Mouse (Mus musculus) MEL (cell line): ENCODE results near the gene Slc16a1. TPM values are rescaled to one million over a fixed set of nuclear protein-coding genes. Genes with fewer than 3 reads are reported as not detected.

Experiments used
- DNase-seq: peaks from one replicate; pipeline ENCODE4 v3.0.0; 2011; ENCODE audit warnings: low read depth, low spot score
- H3K27ac ChIP-seq: 2 replicates; pipeline ENCODE4 v1.5.1; 2012; ENCODE audit warnings: low read depth, mild to moderate bottlenecking, control low read depth, low read length, moderate library complexity; ENCODE audit not compliant: control insufficient read depth
- H3K27me3 ChIP-seq, 2 experiments: fragments of 150-350 bp in 1 of 2; sonication (generic) in 1 of 2; 2 replicates each; pipeline ENCODE4 v1.6.1; 2012; ENCODE audit warnings: low read length in 2 of 2, mild to moderate bottlenecking in 2 of 2, improper control_type of control experiment in 1 of 2, moderate library complexity in 1 of 2; ENCODE audit not compliant: insufficient read depth in 2 of 2, control insufficient read depth in 1 of 2
- H3K36me3 ChIP-seq, 2 experiments: 2 replicates each; pipeline ENCODE4 v1.6.1; 2012 to 2014; ENCODE audit warnings: low read length in 2 of 2, improper control_type of control experiment in 1 of 2, inconsistent platforms in 1 of 2, mild to moderate bottlenecking in 1 of 2; ENCODE audit not compliant: insufficient read depth in 2 of 2, control insufficient read depth in 1 of 2
- H3K4me1 ChIP-seq, 2 experiments: fragments of 150-350 bp in 1 of 2; sonication (generic) in 1 of 2; 2 replicates each; pipeline ENCODE4 v1.6.1; 2012; ENCODE audit warnings: low read length in 2 of 2, improper control_type of control experiment in 1 of 2, mild to moderate bottlenecking in 1 of 2; ENCODE audit not compliant: insufficient read depth in 2 of 2, control insufficient read depth in 1 of 2
- H3K4me3 ChIP-seq, 2 experiments: fragments of 150-350 bp in 1 of 2; sonication (generic) in 1 of 2; 2 replicates each; pipeline ENCODE4 v1.5.1; 2012; ENCODE audit warnings: low read depth in 2 of 2, low read length in 2 of 2, mild to moderate bottlenecking in 2 of 2, moderate library complexity in 2 of 2, control low read depth in 1 of 2, improper control_type of control experiment in 1 of 2; ENCODE audit not compliant: control insufficient read depth in 1 of 2, insufficient read depth in 1 of 2
- H3K79me2 ChIP-seq: 2 replicates; pipeline ENCODE4 v1.6.1; 2012; ENCODE audit warnings: mild to moderate bottlenecking, low read length, moderate library complexity; ENCODE audit not compliant: control insufficient read depth, poor library complexity, insufficient read depth
- H3K9ac ChIP-seq: 2 replicates; pipeline ENCODE4 v1.6.1; 2012; ENCODE audit warnings: low read depth, mild to moderate bottlenecking, control low read depth, low read length, moderate library complexity; ENCODE audit not compliant: control insufficient read depth, poor library complexity, severe bottlenecking
- H3K9me3 ChIP-seq: fragments of 150-350 bp; sonication (generic); replicated peaks from 2 replicates; pipeline ENCODE4 v1.6.1; 2012; ENCODE audit warnings: mild to moderate bottlenecking, low read length, improper control_type of control experiment, moderate library complexity; ENCODE audit not compliant: insufficient read depth
- BHLHE40 ChIP-seq: IDR thresholded peaks from 2 replicates; pipeline ENCODE4 v1.6.1; 2012; ENCODE audit warnings: low read depth, mild to moderate bottlenecking, inconsistent platforms, low read length, improper control_type of control experiment, borderline replicate concordance
- E2F4 ChIP-seq: IDR thresholded peaks from 2 replicates; pipeline ENCODE4 v1.6.1; 2011; ENCODE audit warnings: low read depth, low read length, improper control_type of control experiment, borderline replicate concordance
- ELF1 ChIP-seq: IDR thresholded peaks from 2 replicates; pipeline ENCODE4 v1.6.1; 2014; ENCODE audit warnings: low read depth, mild to moderate bottlenecking, inconsistent platforms, low read length, improper control_type of control experiment, moderate library complexity
- ETS1 ChIP-seq: IDR thresholded peaks from 2 replicates; pipeline ENCODE4 v1.6.1; 2012; ENCODE audit warnings: low read depth, mild to moderate bottlenecking, inconsistent platforms, low read length, improper control_type of control experiment, moderate library complexity
- GABPA ChIP-seq: IDR thresholded peaks from 2 replicates; pipeline ENCODE4 v1.6.1; 2012; ENCODE audit warnings: low read depth, mild to moderate bottlenecking, inconsistent platforms, low read length, improper control_type of control experiment, moderate library complexity
- GATA1 ChIP-seq: IDR thresholded peaks from 2 replicates; pipeline ENCODE4 v1.6.1; 2011; ENCODE audit warnings: low read depth, low read length, improper control_type of control experiment
- HCFC1 ChIP-seq: IDR thresholded peaks from 2 replicates; pipeline ENCODE4 v1.6.1; 2012; ENCODE audit warnings: low read depth, mild to moderate bottlenecking, inconsistent platforms, low read length, improper control_type of control experiment, moderate library complexity
- JUND ChIP-seq: IDR thresholded peaks from 2 replicates; pipeline ENCODE4 v1.6.1; 2011; ENCODE audit warnings: low read depth, mild to moderate bottlenecking, improper control_type of control experiment, low read length
- MAFK ChIP-seq: IDR thresholded peaks from 2 replicates; pipeline ENCODE4 v1.6.1; 2011; ENCODE audit warnings: low read depth, mild to moderate bottlenecking, low read length, improper control_type of control experiment, borderline replicate concordance
- MAX ChIP-seq: IDR thresholded peaks from 2 replicates; pipeline ENCODE4 v1.6.1; 2011; ENCODE audit warnings: low read length, improper control_type of control experiment
- MAZ ChIP-seq: IDR thresholded peaks from 2 replicates; pipeline ENCODE4 v1.6.1; 2012; ENCODE audit warnings: low read depth, mild to moderate bottlenecking, inconsistent platforms, low read length, improper control_type of control experiment
- MEF2A ChIP-seq: IDR thresholded peaks from 2 replicates; pipeline ENCODE4 v1.6.1; 2014; ENCODE audit warnings: low read depth, mild to moderate bottlenecking, inconsistent platforms, low read length, improper control_type of control experiment; ENCODE audit not compliant: poor library complexity, insufficient replicate concordance, severe bottlenecking; ENCODE audit errors: extremely low read depth
- MYB ChIP-seq: IDR thresholded peaks from 2 replicates; pipeline ENCODE4 v1.6.1; 2011; ENCODE audit warnings: mild to moderate bottlenecking, low read depth, low read length, improper control_type of control experiment
- NRF1 ChIP-seq: IDR thresholded peaks from 2 replicates; pipeline ENCODE4 v1.6.1; 2014; ENCODE audit warnings: low read depth, mild to moderate bottlenecking, inconsistent platforms, low read length, improper control_type of control experiment, moderate library complexity; ENCODE audit not compliant: poor library complexity, insufficient read depth, severe bottlenecking
- POLR2AphosphoS2 ChIP-seq: IDR thresholded peaks from 2 replicates; pipeline ENCODE4 v1.6.1; 2011; ENCODE audit warnings: low read length, improper control_type of control experiment
- POLR2AphosphoS5 ChIP-seq: IDR thresholded peaks from 2 replicates; pipeline ENCODE4 v1.6.1; 2012; ENCODE audit warnings: low read depth, borderline replicate concordance, mild to moderate bottlenecking, inconsistent platforms, low read length, moderate library complexity, mixed read lengths
- RCOR1 ChIP-seq: IDR thresholded peaks from 2 replicates; pipeline ENCODE4 v1.6.1; 2012; ENCODE audit warnings: low read depth, mild to moderate bottlenecking, inconsistent platforms, low read length, improper control_type of control experiment
- SIN3A ChIP-seq: IDR thresholded peaks from 2 replicates; pipeline ENCODE4 v1.6.1; 2012; ENCODE audit warnings: low read length, improper control_type of control experiment, inconsistent platforms
- SMC3 ChIP-seq: IDR thresholded peaks from 2 replicates; pipeline ENCODE4 v1.6.1; 2011; ENCODE audit warnings: low read depth, low read length, improper control_type of control experiment
- TBP ChIP-seq: IDR thresholded peaks from 2 replicates; pipeline ENCODE4 v1.8.0; 2011; ENCODE audit warnings: low read depth, low read length, improper control_type of control experiment
- USF1 ChIP-seq: IDR thresholded peaks from 2 replicates; pipeline ENCODE4 v1.6.1; 2014; ENCODE audit warnings: low read depth, mild to moderate bottlenecking, inconsistent platforms, low read length, improper control_type of control experiment, moderate library complexity
- USF2 ChIP-seq, 2 experiments: IDR thresholded peaks; 2 replicates each; pipeline ENCODE4 v1.6.1; 2011 to 2012; ENCODE audit warnings: improper control_type of control experiment in 2 of 2, low read length in 2 of 2, borderline replicate concordance in 1 of 2, inconsistent platforms in 1 of 2, low read depth in 1 of 2, mild to moderate bottlenecking in 1 of 2; ENCODE audit not compliant: insufficient read depth in 1 of 2
- ZKSCAN1 ChIP-seq: IDR thresholded peaks from 2 replicates; pipeline ENCODE4 v1.6.1; 2012; ENCODE audit warnings: low read depth, mild to moderate bottlenecking, inconsistent platforms, low read length, improper control_type of control experiment, moderate library complexity
- polyA plus RNA-seq, 2 experiments: library from polyadenylated mRNA; stranded (reverse) in 1 of 2; unstranded in 1 of 2; fragments of >175 nt in 1 of 2; fragments of >200 nt in 1 of 2; gene quantifications; 2 replicates each; pipeline versions ENCODE4 v1.2.1 to v1.2.4; 2012; ENCODE audit warnings: low replicate concordance in 2 of 2, low read depth in 1 of 2; ENCODE audit not compliant: insufficient read length in 2 of 2, insufficient read depth in 1 of 2, missing spikeins in 1 of 2
- total RNA-seq: library from RNA; depleted of rRNA; stranded (reverse); fragments of 300-350 nt; gene quantifications from 2 replicates; pipeline ENCODE4 v1.2.3, GENCODE M21; 2012

The Slc16a1 gene
- total and polyA plus RNA-seq, 3 experiments = 43.7 to 128 (median 96.1) TPM

- TF ChIP-seq USF1 (no peak), GABPA (no peak), ETS1 (no peak), MYB (no peak), POLR2AphosphoS2 (no peak), HCFC1 (no peak), RCOR1 (no peak), SIN3A (no peak), TBP (no peak), ZKSCAN1 (no peak), MEF2A (no peak), E2F4 (no peak), NRF1 (no peak), MAZ (no peak), BHLHE40 (no peak), SMC3 (no peak)
- TF ChIP-seq, all 39 proteins: peak for 0
- Histone ChIP-seq H3K9me3 (no peaks in the 10 kb centered on the region), H3K9ac (no peak overlapping the region), H3K27me3 (no peaks in the 10 kb centered on the region), H3K36me3 (peaks cover 2 to 5% of the 10 kb centered on the region in 2 experiments; a peak in 3 of 4 replicates), H3K4me3 (no peak overlapping the region), H3K4me1 (peaks cover 2 to 3% of the 10 kb centered on the region in 2 experiments; a peak in 3 of 4 replicates), H3K27ac (no peak overlapping the region), H3K79me2 (no peaks in the 10 kb centered on the region)
- DNase-seq = no peak
These were observed 23.5 kb downstream of the Slc16a1 start for GRCm38 (mm10) chr3:104662007-104662406.

GRCm38 (mm10) chr3:104662926-104663325, 24.5 kb downstream of the Slc16a1 start:
- Histone ChIP-seq H3K9me3 (no peaks in the 10 kb centered on the region), H3K27me3 (no peaks in the 10 kb centered on the region), H3K9ac (no peak overlapping the region), H3K79me2 (no peaks in the 10 kb centered on the region), H3K36me3 (peaks cover 0 to 4% of the 10 kb centered on the region in 2 experiments; a peak in 2 of 4 replicates), H3K4me1 (peaks cover 2 to 3% of the 10 kb centered on the region in 2 experiments; a peak in 3 of 4 replicates), H3K4me3 (no peak overlapping the region), H3K27ac (no peak overlapping the region)
- TF ChIP-seq MAFK = no peak
- TF ChIP-seq MAX = no peak
- no peak for TF ChIP-seq BHLHE40
- TF ChIP-seq SIN3A = no peak
- TF ChIP-seq USF2 (IDR thresholded peaks at IDR 0.05; ENCODE audit: borderline replicate concordance in 1 of 2, insufficient read depth in 1 of 2, low read depth in 1 of 2, low read length in 2 of 2) = no peak
- TF ChIP-seq ELF1 = no peak
- no peak for TF ChIP-seq MEF2A
- TF ChIP-seq GATA1 = no peak
- TF ChIP-seq JUND = no peak
- no peak for TF ChIP-seq POLR2AphosphoS5
- TF ChIP-seq GABPA = no peak
- TF ChIP-seq HCFC1 = no peak
- no peak for DNase-seq
